Mouse (Mus musculus): ENCODE measurements around the gene Als2cr12.
"Not testable (repeated sequence)": the region's sequence is repeated elsewhere in the genome, so short reads cannot be mapped to it uniquely, and the experiment has no call there.

Als2cr12 gene

GRCm38 (mm10) chr1:58717589-58718270, 21.9 kb upstream of the Als2cr12 start:
- DNase-seq, result no peak

- DNase-seq, result no peak
These were observed 21.1 kb upstream of the Als2cr12 start for GRCm38 (mm10) chr1:58716883-58717220.

- no peak for DNase-seq
These were observed 20.5 kb upstream of the Als2cr12 start for GRCm38 (mm10) chr1:58716162-58716882.

DNA sequence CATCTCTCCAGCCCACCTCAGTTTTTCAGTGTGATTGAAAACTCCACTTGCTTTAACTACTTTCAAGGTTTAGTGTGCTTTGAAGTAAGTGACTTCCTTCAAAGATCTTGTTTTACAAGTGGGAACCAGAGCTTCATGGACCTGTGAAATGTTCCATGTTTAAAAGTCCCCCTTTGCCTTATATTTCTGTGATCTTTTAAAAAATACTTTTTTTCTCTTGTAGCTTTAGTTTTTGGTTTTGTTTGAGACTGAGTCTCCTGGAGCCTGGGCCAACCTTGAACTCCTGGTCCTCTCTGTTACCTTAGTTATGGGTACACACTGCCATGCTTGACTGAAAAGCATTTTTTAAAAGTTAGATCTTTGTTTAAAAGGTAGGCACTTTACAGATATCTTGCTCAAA, 19.7 kb upstream of the Als2cr12 start:
- no peak for DNase-seq

DNA sequence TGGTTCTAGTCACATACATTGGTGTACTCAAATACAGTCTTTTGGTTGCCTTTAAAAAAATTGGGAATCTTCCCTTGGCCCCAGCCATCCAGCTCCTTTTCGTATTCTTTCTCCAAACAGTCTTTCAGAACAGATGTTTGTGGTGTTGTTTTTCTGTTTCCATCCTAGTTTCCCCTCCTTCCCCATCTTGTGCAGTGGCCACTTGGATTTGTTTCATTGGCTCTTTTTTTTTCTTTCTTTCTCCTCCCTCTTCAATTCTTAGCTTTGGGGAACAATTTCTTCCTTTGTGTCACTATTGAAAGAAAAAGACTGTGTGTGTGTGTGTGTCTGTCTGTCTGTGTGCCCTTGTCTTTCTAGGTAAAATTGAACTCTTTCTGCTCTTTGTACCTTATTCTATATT, 18.6 kb upstream of the Als2cr12 start:
- DNase-seq, result no peak

GRCm38 (mm10) chr1:58713893-58714231, 18.1 kb upstream of the Als2cr12 start:
- peak; percentile 85 for DNase-seq

DNA sequence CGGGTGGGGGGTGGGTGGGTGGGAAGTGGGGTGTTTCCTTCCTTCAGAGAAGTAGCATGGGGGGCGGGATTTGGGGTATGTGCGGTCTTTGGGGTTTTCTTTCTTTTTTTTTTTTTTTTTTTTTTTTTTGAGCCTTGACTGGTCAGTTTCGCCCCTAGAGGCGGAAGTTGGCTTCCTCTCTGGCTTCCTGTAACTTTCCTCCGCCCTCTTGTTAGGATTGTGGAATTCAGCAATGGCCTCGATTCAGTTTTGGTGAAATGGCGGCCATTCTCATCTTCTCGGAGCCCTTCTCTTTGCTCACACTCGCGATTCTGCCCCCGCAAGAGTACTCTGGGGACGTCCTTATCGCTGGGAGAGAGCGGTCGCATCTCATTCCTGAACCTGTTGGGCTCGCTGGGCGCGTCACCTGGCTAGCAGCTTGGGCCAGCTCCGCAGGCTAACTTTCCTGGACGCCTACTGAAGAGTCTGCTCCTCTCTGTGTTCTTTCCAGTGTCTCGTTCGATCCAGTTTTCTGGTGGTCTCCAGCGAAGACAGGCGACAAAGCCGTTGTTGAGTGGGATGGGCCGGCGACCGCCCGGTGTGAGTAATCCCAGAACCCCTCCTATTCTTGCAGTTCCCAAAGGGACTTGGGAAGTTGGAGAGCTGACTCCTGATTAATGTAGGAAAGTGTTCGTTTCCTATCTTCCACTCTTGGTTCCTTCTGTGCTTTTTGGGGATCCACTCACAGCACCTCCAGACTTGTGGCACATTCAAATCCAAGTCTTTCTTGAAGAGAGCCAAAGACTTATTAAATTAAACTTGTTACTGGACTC, 17.5 kb upstream of the Als2cr12 start:
- peak; percentile 85 for DNase-seq

DNA sequence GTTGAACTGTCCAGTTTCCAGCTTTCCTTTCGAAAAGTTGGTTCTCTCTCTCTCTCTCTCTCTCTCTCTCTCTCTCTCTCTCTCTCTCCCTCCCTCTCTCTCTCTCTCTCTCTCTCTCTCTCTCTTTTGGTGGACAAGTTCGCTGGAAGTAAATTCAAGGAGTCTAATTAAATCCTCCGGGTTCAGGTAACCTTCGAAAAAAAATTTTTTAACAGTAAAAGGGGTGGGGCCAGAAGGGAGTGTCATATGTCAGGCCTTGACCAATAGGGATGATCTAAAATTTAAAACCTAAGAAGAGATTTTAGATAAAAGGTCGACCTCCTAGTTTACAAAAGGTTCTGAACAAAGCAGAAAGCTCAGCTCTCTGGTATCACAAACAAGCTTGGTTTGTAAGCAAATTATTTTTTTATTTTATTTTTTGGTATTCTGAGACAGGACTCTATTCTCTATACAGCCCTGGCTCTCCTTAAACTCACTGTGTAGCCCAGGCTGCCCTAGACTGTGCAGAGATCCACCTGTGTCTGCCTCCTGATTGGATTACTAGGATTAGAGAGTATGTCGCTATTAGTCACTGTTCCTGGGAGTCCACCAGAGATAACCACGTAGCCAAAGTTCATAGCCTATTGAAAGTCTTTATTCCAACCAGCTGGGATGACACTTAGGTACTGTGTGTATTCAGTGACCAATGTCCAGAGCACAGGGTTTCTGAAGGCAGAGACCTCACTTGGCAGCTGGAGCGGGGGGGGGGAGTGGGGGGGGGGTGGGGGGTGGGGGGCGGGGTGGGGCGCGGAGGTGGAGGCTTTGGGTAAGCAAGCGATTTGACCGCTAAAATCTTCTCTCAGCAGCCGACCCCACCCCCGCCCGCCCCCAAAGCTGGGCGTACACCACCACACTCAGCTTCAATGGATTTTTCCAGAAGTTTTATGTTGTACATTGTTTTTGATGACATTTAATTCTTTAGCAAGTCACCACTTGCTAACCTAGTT, 16.6 kb upstream of the Als2cr12 start:
- peak; percentile 89 for DNase-seq

DNA sequence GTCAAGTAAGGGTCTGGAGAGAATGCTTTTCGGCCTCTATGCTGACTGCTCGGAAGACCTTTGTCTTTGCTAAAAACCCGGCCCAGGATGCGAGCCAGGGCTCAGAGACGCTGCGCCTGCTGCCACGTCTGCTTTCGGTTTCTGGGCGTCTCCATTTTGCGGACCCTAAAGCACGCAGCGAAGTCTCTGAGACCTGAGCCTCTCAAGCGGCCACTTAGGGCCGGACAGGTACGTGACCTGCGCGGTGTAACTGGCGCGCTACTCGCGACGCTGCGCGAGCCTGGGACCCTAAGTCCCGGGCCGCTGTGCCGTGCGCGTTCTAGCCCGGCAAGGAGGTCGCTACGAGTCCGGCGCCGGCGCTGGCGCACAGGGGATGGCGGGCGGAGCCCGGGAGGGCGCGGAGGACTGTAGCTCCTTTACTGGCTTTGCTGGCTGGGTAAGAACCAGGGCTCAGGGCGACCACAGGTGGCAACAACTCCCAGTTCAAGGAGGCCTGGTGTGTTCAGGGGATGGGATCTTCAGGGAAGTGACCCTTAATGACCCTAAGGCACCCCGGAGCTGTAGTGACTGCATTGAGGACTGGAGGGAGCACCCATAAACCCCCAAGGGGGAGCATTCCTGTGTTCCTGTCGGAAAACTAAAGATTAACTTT, 15.7 kb upstream of the Als2cr12 start, which contains the start of gene Cflar:
Gene Cflar, plus strand, starts transcription at position 144 of the 652 bp plus-strand sequence.
- peak; percentile 83 for DNase-seq

DNA sequence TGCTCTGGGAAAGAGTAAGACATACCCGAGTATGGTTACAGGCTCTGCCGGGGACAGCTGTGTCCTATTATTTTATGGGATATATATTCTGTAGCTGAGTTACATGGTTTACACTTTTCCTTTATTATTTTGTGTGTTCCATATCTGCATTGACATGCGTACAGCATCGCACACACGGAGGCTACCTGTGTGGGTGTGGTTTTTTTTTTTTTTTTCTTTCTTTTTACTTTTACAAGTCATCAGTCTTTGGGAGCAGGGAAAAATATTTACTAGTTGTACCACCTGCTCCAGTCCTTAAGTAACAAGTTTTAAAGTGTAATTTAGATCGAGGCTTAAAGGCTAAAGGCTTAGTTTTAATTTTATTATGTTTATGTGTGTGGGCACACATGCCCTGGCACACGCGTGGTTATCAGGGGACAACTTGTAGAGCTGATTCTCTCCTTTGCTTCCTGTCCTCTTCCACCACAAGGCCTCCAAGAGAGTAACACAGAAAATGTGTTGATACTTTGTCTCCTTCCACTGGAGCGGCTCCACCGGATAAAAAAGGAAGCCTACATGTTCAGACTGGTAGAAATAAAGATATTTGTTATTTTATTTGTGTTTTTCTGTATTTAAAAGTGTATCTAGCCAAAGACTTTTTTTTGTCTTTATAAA, 15.0 kb upstream of the Als2cr12 start:
- DNase-seq, result no peak

DNA sequence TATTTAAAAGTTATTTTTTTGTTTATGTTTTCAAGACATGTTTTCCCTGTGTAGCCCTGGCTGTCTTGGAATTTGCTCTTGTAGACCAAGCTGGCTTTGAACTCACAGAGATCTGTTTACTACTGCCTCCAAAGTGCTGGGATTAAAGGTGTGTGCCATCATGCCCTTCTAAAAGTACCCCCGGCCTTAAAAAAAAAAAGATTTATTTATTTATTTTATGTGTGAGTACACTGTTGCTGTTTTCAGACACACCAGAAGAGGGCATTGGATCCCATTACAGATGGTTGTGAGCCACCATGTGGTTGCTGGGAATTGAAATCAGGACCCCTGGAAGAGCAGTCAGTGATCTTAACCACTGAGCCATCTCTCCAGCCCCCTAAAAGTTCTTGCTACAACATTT, 14.3 kb upstream of the Als2cr12 start:
- DNase-seq, result not testable (repeated sequence)

- DNase-seq, result not testable (repeated sequence)
These were observed 4.9 kb upstream of the Als2cr12 start for GRCm38 (mm10) chr1:58700580-58701162.

DNA sequence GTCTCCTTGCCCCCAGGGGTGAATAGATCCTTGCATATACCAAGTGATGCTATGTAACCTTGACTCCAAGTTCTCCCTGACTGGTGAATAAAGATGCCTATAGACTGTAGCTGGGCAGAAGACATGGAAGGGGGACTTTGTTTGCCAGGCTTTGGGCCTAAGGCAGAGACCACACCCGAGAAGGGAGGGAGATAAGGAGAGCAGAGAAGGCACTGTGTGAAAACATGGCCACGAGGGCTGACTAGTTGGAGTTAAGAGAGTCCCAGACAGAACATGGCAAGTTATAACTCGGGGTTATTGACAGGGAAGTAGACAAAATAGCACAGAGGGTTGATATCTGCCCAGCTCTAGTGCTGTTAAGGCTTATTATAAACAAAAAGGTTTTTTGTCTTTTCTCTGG, 4.2 kb upstream of the Als2cr12 start:
- no peak for DNase-seq

DNA sequence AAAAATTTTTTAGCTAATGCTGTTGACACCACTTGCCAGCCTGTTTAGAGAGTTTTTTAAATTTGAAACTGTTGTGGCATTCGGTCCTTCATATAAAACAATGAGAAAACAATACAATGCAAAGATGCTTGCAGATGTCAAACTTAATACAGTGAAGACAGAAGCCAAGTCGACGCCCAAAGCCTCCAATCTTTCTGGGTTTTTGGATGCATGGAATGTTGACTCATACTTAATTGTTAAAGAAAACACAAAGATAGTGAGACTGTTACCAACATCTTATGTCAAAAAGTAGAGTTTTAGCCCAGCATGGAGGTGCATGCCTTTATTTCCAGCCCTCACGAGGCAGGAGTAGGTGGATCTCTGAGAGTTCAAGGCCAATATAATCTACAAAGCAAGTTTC, 3.0 kb upstream of the Als2cr12 start:
- DNase-seq, result no peak

DNA sequence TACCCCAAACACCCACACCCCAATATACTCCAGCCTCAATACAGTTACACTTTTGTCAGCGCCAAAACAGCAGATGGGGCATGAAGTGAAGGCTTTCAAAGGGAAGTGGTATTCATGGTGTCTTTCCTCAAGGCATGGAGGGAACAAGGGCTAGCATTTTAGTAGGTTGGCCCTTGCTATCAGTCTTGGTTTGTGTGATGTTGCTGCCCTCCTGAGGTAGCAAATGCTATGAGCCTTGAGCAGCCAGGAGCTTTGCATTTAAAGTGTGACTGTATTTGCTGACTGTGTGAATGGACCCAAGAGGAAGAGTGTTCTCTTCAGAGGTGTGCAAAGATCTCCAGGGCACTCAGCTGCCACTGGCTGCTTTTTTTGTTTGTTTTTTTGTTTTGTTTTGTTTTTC, 1.8 kb upstream of the Als2cr12 start:
- peak; percentile 46 for DNase-seq

DNA sequence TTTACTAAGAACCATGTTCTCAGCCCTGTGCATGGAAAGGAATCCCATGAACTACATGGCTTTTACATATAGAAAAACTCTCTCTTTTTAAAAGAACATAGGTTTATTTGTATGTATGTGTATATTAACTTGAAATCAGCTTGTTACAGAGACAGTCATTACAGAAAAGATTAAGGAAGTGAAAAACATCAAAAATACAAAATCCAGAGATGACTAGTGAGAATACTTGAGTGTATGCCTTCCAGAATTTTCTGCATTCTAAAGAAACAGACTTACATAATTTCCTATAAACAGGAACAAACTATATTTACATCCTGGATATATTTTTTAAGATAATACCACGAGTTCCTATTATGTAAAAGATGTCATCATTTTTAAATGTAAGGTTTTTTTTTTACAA, 2.1 kb downstream of the Als2cr12 start:
- DNase-seq, result no peak

- DNase-seq, result not testable (repeated sequence)
These were observed 4.1 kb downstream of the Als2cr12 start for GRCm38 (mm10) chr1:58691718-58692117.

DNA sequence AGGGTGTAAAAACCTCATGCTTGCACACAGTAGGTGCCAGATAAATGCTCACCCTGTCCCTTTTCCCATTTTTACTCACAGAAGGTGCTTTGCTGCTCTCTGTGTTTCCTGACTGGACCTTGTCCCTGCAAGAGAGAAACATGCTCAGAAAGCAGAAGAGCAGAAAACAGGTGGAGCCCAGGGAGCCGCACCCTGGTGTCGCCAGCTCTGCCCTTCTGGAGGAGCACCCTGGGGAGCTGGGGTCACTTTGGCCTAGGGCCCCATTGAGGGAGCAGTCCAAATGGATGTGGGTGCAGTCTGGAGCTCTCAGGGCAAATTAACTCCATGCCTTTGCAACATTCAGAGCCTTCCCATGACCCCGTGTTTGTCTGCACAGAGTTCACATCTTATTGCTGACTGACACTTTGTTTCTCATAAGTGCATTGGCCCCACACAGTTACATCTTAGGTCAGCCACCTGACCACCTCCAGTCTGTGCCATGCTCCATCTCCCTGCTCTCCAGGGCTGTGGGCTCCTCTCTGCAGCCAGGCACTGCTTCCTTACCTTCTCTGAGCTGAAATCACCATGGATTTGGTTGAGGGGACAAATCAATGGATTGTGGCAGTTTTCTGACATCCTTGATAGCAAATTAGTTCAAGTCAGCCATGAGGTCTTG, 4.8 kb downstream of the Als2cr12 start:
- peak; percentile 70 for DNase-seq

DNA sequence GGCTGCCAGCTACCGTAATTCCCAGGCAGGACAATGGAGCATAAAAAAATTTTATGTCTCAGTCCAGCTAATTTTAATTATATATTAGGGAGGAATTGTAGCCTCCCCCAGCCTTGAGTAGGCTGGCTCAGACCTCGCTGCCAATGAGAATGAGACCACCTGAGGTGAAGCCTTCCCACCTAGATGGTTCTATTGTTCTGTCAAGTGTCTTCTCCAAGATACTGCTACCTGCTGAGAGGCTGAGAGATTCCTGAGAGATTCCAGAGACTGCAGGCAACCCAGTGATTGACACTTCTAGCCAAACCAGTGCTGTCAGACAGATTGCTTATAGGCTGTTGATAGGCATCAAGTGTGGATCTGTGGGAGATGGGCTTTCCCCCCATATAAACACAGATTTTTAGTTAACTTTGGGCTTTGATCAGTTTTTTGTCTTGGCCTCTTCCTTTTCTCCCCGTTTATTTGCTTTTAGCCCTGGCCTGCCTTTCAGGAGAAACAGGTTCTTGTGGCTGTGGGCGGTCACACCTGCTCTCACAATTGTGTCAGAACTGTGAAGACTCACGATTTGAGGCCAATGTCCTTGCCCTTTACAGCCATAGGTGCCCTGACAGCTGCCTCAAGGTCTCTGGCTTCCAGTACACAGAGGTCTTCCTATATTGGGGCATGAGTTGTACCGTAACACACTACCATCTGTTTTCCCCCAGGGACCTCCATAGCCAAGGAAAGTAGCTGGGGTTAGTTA, 5.6 kb downstream of the Als2cr12 start:
- DNase-seq, result peak; percentile 37

GRCm38 (mm10) chr1:58689426-58689825, 6.4 kb downstream of the Als2cr12 start:
- DNase-seq, result no peak
